Mouse (Mus musculus) G1E (cell line): ENCODE measurements around the gene Zc2hc1c.

Source experiments
- CTCF ChIP-seq: IDR thresholded peaks from 2 replicates; pipeline ENCODE4 v1.5.1; 2012; ENCODE audit warnings: low read depth, low read length, inconsistent platforms, mixed read lengths
- GATA1 ChIP-seq: IDR thresholded peaks from 2 replicates; pipeline ENCODE4 v1.6.1; 2012; ENCODE audit warnings: borderline replicate concordance, low read length, inconsistent platforms, mixed read lengths
- GATA2 ChIP-seq: IDR thresholded peaks from 2 replicates; pipeline ENCODE4 v1.6.1; 2012; ENCODE audit warnings: low read depth, low read length, inconsistent platforms, borderline replicate concordance
- TAL1 ChIP-seq: conservative IDR thresholded peaks from 2 replicates; pipeline ENCODE4 v1.6.1; 2012; ENCODE audit warnings: low read depth, low read length, inconsistent platforms, mixed read lengths

- no peak for TF ChIP-seq CTCF
- no peak for TF ChIP-seq GATA2
- no peak for TF ChIP-seq GATA1
- TF ChIP-seq TAL1, result no peak
Measured at GRCm38 (mm10) chr12:85257008-85257639, 31.3 kb upstream of the Zc2hc1c start.
